In genomic region chr10:88885632-88886090, GRCm38 (mm10) we compare ENCODE assay signal across 9 mouse cellular contexts. TPM values are rescaled to one million over a fixed set of nuclear protein-coding genes. Genes with fewer than 3 reads are reported as not detected.
DNase-seq lines count a peak whose midpoint lies in the region; ATAC-seq and TF ChIP-seq lines count a peak whose summit lies in the region.
"Had no signal": no experiment of that assay in that cellular context is flagged by ENCODE, and none has a peak within 500 bp of the region (broad histone marks: within the 10 kb centered on the region; RNA-seq: fewer than 3 reads in every experiment).

Gene Slc5a8, plus strand, starts transcription at chr10:88885992.

- peak within 1 kb of the TSS; percentile 42 for H3K4me3 ChIP-seq in layer of hippocampus, adult 2 months
- H3K4me3 ChIP-seq in hindbrain, embryonic 10.5 days, result peak within 1 kb of the TSS; percentile 51
- H3K4me3 ChIP-seq in small intestine, adult 2 months (ENCODE audit: low read depth, low read length), result peak within 1 kb of the TSS; percentile 73

- peak; percentile 80 for TF ChIP-seq POLR2A in small intestine, adult 2 months (IDR thresholded peaks at IDR 0.05; ENCODE audit: low read depth, low read length)

- DNase-seq in layer of hippocampus, adult 2 months (ENCODE audit: low spot score in 2 of 2), result no peak
- DNase-seq in layer of hippocampus, adult 18-20 months (ENCODE audit: low spot score in 2 of 2), result no peak
- peak; percentile 17 for DNase-seq in hindbrain, embryonic 10.5 days (ENCODE audit: low spot score)
- DNase-seq in large intestine, adult 2 months (ENCODE audit: low read depth, low spot score), result peak; percentile 54
- DNase-seq in cerebellum, postnatal 4 days (ENCODE audit: low spot score in 2 of 2), result no peak
- no peak for DNase-seq in cerebellum, adult 11-12 months

- H3K4me1 ChIP-seq in hindbrain, embryonic 10.5 days (replicated peaks), result peaks cover 10% of the 10 kb centered on the region
- 0 out of 2 replicates have a peak, but pooled peaks cover 2% of the 10 kb centered on the region for H3K4me1 ChIP-seq in small intestine, adult 2 months (ENCODE audit: control insufficient read depth, insufficient read depth, insufficient read length, low read length)

- no peaks in the 10 kb centered on the region for H3K36me3 ChIP-seq in hindbrain, embryonic 10.5 days
- no peaks in the 10 kb centered on the region for H3K36me3 ChIP-seq in small intestine, adult 2 months (ENCODE audit: control insufficient read depth, insufficient read depth, low read length)
- H3K36me3 ChIP-seq: G1E had no signal

- H3K27ac ChIP-seq in layer of hippocampus, adult 2 months, result no peak within 1 kb of the TSS
- H3K27ac ChIP-seq in hindbrain, embryonic 10.5 days, result no peak within 1 kb of the TSS
- peak within 1 kb of the TSS; percentile 22 for H3K27ac ChIP-seq in small intestine, adult 2 months (ENCODE audit: insufficient read depth, low read depth, low read length)

- no peak for ATAC-seq in erythroblast, adult 5-6 weeks (replicated peaks; ENCODE audit: low FRiP score, poor library complexity, severe bottlenecking)

- no peak for TF ChIP-seq CTCF in layer of hippocampus, adult 2 months (conservative IDR thresholded peaks at IDR 0.05)
- TF ChIP-seq CTCF in small intestine, adult 2 months (IDR thresholded peaks at IDR 0.05; ENCODE audit: extremely low read depth, insufficient read length, insufficient replicate concordance, low read depth, low read length), result no peak

- 5% methylated on average over 31 of the region's 31 CpGs for WGBS in hindbrain, embryonic 10.5 days
- 3% methylated on average over 31 of the region's 31 CpGs for WGBS in large intestine, adult 2 months
- 3% methylated on average over 31 of the region's 31 CpGs for WGBS in small intestine, adult 2 months

- H3K27me3 ChIP-seq in hindbrain, embryonic 10.5 days (ENCODE audit: insufficient read depth, poor library complexity, severe bottlenecking), result peaks cover 30% of the 10 kb centered on the region
- no peaks in the 10 kb centered on the region for H3K27me3 ChIP-seq in small intestine, adult 2 months (ENCODE audit: control insufficient read depth, insufficient read depth, low read length)

- H3K9me3 ChIP-seq in hindbrain, embryonic 10.5 days, result peaks cover 3% of the 10 kb centered on the region; the same call in 1 of the 2 replicates
- H3K9me3 ChIP-seq: G1E had no signal

RNA-seq across cellular contexts. Expression of gene Slc5a8, which starts in this region (rescaled TPM):
- not detected for total RNA-seq in layer of hippocampus, adult 2 months (2021)
- under 1 TPM in 1 of 2 experiments, not detected in 1; 0.05 TPM for total RNA-seq in layer of hippocampus, adult 18-20 months (2021)
- 0.05 TPM in 1 of 2 replicates, not detected in the other for polyA plus RNA-seq in hindbrain, embryonic 10.5 days (2016; fragmentation: Nextera tagmentation; extraction: Ambion mirVana)
- 31.5 and 38.7 TPM in 2 replicates for polyA plus RNA-seq in large intestine, adult 2 months (2012; rRNA removed)
- 0.04 and 13.7 TPM in 2 replicates for polyA plus RNA-seq in small intestine, adult 2 months (2012; rRNA removed)
- total RNA-seq in erythroblast, adult 5-6 weeks (2015; ENCODE audit: low replicate concordance), result not detected in 2 replicates
- total RNA-seq in erythroblast, adult 5-6 weeks (2017; ENCODE audit: low replicate concordance), result not detected in 2 replicates
- polyA plus RNA-seq: G1E had no signal

Comparison
In these comparisons a context has a peak if more than half of its experiments do, and no peak if none do; other contexts are left out.
1. Peak in DNase-seq and H3K4me3 ChIP-seq in hindbrain, embryonic 10.5 days; RNA of the gene not detected or under 1 TPM.